Mouse (Mus musculus): ENCODE measurements around the gene Gm20388.

- TF ChIP-seq CTCF (IDR thresholded peaks at IDR 0.05; ENCODE audit: insufficient read depth, low read depth, low read length) (no peak), POLR2A (IDR thresholded peaks at IDR 0.05; ENCODE audit: insufficient read depth, low read depth, low read length) (no peak)
These were observed 3916.1 kb downstream of the Gm20388 start for GRCm38 (mm10) chr8:123826758-123827157.

All from olfactory bulb, adult 2 months (tissue).